Mouse (Mus musculus) hindbrain, embryonic 16.5 days (tissue): ENCODE results near the gene 3110040N11Rik. TPM values are rescaled to one million over a fixed set of nuclear protein-coding genes. Genes with fewer than 3 reads are reported as not detected.

Source experiments
- ATAC-seq: fragments of 200-750 bp; cut with Nextera tagmentation; 2 replicates; pipeline ENCODE4 v1.8.0; 2017; ENCODE audit warnings: moderate TSS enrichment, moderate library complexity
- H3K27ac ChIP-seq: fragments of 300-500 bp; sonication (generic); 2 replicates; pipeline ENCODE4 v1.5.1; 2014; ENCODE audit warnings: low read depth, mild to moderate bottlenecking, control low read depth, low read length, moderate library complexity
- H3K27me3 ChIP-seq: fragments of 300-500 bp; sonication (generic); replicated peaks from 2 replicates; pipeline ENCODE4 v1.6.1; 2014; ENCODE audit warnings: low read length; ENCODE audit not compliant: control insufficient read depth, insufficient read depth
- H3K36me3 ChIP-seq: fragments of 300-500 bp; sonication (generic); 2 replicates; pipeline ENCODE4 v1.6.1; 2014; ENCODE audit warnings: mild to moderate bottlenecking, low read length, moderate library complexity, mixed read lengths; ENCODE audit not compliant: control insufficient read depth, insufficient read depth
- H3K4me1 ChIP-seq: fragments of 300-500 bp; sonication (generic); 2 replicates; pipeline ENCODE4 v1.6.1; 2014; ENCODE audit warnings: low read depth, low read length; ENCODE audit not compliant: control insufficient read depth, insufficient read depth
- H3K4me2 ChIP-seq: fragments of 300-500 bp; sonication (generic); 2 replicates; pipeline ENCODE4 v1.6.1; 2014; ENCODE audit warnings: mild to moderate bottlenecking, low read length, control low read depth, moderate library complexity
- H3K4me3 ChIP-seq: fragments of 300-500 bp; sonication (generic); 2 replicates; pipeline ENCODE4 v1.5.1; 2014; ENCODE audit warnings: mild to moderate bottlenecking, low read length, control low read depth, moderate library complexity
- H3K9ac ChIP-seq: fragments of 300-500 bp; sonication (generic); 2 replicates; pipeline ENCODE4 v1.6.1; 2014; ENCODE audit warnings: low read depth, mild to moderate bottlenecking, control low read depth, low read length, moderate library complexity
- H3K9me3 ChIP-seq: fragments of 300-500 bp; sonication (generic); 2 replicates; pipeline ENCODE4 v1.6.1; 2014; ENCODE audit warnings: mild to moderate bottlenecking, low read length, moderate library complexity; ENCODE audit not compliant: control insufficient read depth
- WGBS: fragments of 180-500 bp; shearing (Covaris S2); extraction: QIAGEN DNeasy Blood & Tissue Kit; methylation state at CpG from one replicate; pipeline ENCODE4 v1.1.7; 2014; 5-methylcytosine and 5-hydroxymethylcytosine counted together
- polyA plus RNA-seq: library from polyadenylated mRNA; unstranded; fragments of >200 nt; fragmentation: Nextera tagmentation; extraction: Ambion mirVana; gene quantifications from 2 replicates; pipeline ENCODE4 v1.2.1, GENCODE M21; 2015

Gene 3110040N11Rik
- polyA plus RNA-seq, 1 experiment from 2014 or later: 50.3 TPM

DNA sequence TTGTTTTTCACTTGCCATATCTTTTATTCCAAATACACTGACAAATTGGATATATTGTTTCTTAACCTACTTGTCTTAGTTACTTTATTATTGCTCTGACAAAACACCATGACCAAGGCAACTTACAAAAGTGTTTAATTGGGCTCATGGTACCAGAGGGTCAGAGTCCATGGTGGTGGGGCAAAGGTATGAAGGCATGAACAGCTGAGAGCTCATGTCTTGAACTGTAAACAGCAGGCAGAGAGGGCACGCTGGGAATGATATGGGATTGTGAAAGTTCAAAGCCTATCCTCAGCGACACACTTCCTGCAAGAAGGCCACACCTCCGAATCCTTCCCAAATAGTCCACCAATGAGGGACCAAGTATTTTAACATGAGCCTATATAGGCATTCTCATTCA is 41.3 kb downstream of the 3110040N11Rik start:
- no peak overlapping the region for H3K4me3 ChIP-seq
- no peak overlapping the region for H3K4me2 ChIP-seq
- no peak for ATAC-seq
- H3K4me1 ChIP-seq: no peaks in the 10 kb centered on the region
- WGBS: 94% methylated on average over 3 of the region's 3 CpGs
- no peaks in the 10 kb centered on the region for H3K27me3 ChIP-seq
- H3K9me3 ChIP-seq: no peaks in the 10 kb centered on the region
- H3K27ac ChIP-seq: no peak overlapping the region
- H3K9ac ChIP-seq: no peak overlapping the region
- H3K36me3 ChIP-seq: no peaks in the 10 kb centered on the region

- WGBS: 72% methylated on average over 4 of the region's 4 CpGs
- H3K4me2 ChIP-seq: no peak overlapping the region
- no peaks in the 10 kb centered on the region for H3K27me3 ChIP-seq
- H3K9ac ChIP-seq: no peak overlapping the region
- H3K36me3 ChIP-seq: no peaks in the 10 kb centered on the region
- H3K27ac ChIP-seq: no peak overlapping the region
- no peaks in the 10 kb centered on the region for H3K4me1 ChIP-seq
- ATAC-seq: no peak
- no peaks in the 10 kb centered on the region for H3K9me3 ChIP-seq
- no peak overlapping the region for H3K4me3 ChIP-seq
These were observed 45.1 kb downstream of the 3110040N11Rik start for GRCm38 (mm10) chr7:81744145-81744544.

DNA sequence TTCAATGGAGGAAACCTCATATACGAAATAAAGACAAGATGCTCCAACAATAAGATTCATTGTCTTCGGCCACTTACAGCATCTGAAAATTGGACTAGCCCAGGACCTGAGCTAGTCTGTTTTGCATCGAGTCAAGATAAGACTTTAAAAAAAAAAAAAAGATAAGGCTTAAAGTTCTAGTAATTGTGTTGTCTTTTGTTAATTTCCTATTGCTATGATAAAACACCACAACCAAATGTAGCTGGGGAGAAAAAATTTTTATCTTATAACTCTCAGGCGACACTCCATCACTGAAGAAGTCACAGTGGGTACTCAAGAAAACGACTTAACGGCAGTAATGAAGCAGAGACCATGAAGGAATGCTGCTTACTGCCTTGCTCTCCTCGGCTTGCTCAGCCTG is 49.3 kb downstream of the 3110040N11Rik start:
- H3K9me3 ChIP-seq: no peaks in the 10 kb centered on the region
- no peaks in the 10 kb centered on the region for H3K36me3 ChIP-seq
- H3K4me3 ChIP-seq: no peak overlapping the region
- H3K4me1 ChIP-seq: no peaks in the 10 kb centered on the region
- no peak overlapping the region for H3K27ac ChIP-seq
- 95% methylated on average over 7 of the region's 7 CpGs for WGBS
- no peak for ATAC-seq
- no peaks in the 10 kb centered on the region for H3K27me3 ChIP-seq
- H3K9ac ChIP-seq: no peak overlapping the region
- H3K4me2 ChIP-seq: no peak overlapping the region

DNA sequence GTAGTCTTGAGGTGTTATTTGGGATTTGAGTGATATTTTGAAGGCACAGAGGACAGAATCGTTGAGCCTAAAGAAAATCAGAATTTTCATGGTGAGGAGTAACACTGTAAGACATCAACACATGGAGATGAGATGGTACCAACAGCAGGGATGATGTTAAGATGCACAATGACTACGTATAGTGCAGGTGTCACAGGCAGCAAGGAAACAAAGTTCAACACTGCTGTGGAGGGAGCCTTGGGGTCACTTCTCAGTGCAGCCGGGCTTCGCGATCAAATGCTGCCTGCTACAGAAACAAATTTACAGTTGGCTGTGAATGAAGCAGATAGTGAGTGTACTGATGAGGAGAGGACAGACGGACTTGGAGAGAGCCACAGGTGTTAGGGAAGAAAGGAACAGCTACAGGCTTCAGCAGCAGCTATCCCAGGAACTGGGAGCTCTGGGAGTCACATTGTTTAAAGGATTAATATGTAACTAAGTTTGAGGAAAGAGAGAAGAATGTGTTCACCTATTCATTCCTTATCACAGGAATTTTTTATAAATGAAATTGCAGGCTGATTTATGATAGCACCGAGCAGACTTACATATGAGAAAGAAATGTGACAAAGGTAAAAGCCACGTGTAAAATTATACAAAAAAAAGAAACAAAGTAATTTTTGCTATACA is 50.4 kb downstream of the 3110040N11Rik start:
- WGBS: 83% methylated on average over 8 of the region's 8 CpGs
- H3K27ac ChIP-seq: no peak overlapping the region
- H3K36me3 ChIP-seq: no peaks in the 10 kb centered on the region
- H3K4me3 ChIP-seq: no peak overlapping the region
- H3K9ac ChIP-seq: no peak overlapping the region
- H3K4me2 ChIP-seq: no peak overlapping the region
- H3K4me1 ChIP-seq: no peaks in the 10 kb centered on the region
- H3K27me3 ChIP-seq: no peaks in the 10 kb centered on the region
- no peak for ATAC-seq
- no peaks in the 10 kb centered on the region for H3K9me3 ChIP-seq

GRCm38 (mm10) chr7:81735300-81736048 is 53.8 kb downstream of the 3110040N11Rik start:
- H3K4me2 ChIP-seq: no peak overlapping the region
- no peaks in the 10 kb centered on the region for H3K27me3 ChIP-seq
- H3K9me3 ChIP-seq: no peaks in the 10 kb centered on the region
- H3K4me1 ChIP-seq: no peaks in the 10 kb centered on the region
- H3K9ac ChIP-seq: no peak overlapping the region
- 67% methylated on average over 9 of the region's 9 CpGs for WGBS
- H3K27ac ChIP-seq: no peak overlapping the region
- H3K4me3 ChIP-seq: no peak overlapping the region
- H3K36me3 ChIP-seq: no peaks in the 10 kb centered on the region
- ATAC-seq: no peak

- WGBS: 87% methylated on average over 12 of the region's 12 CpGs
- H3K4me1 ChIP-seq: no peaks in the 10 kb centered on the region
- ATAC-seq: no peak
These were observed 56.8 kb downstream of the 3110040N11Rik start for GRCm38 (mm10) chr7:81732183-81733089.

More at GRCm38 (mm10) chr7:81732183-81733089, 56.8 kb downstream of the 3110040N11Rik start:
- Histone ChIP-seq H3K9ac (no peak overlapping the region), H3K27ac (no peak overlapping the region), H3K36me3 (no peaks in the 10 kb centered on the region), H3K27me3 (no peaks in the 10 kb centered on the region), H3K4me2 (no peak overlapping the region), H3K4me3 (no peak overlapping the region), H3K9me3 (no peaks in the 10 kb centered on the region)

Other genes with a start within 250 kb of the 3110040N11Rik start
- gene Fsd2, start 222.5 kb downstream of the 3110040N11Rik start, polyA plus RNA-seq: 0.15 and 0.57 TPM in 2 replicates
- 2.0 and 6.0 TPM in 2 replicates for gene Whamm, start 218.2 kb downstream of the 3110040N11Rik start, polyA plus RNA-seq
- 23.5 and 26.3 TPM in 2 replicates for gene Homer2, start 82.0 kb downstream of the 3110040N11Rik start, polyA plus RNA-seq
- 135 and 145 TPM in 2 replicates for gene Ramac, start 26.6 kb downstream of the 3110040N11Rik start, polyA plus RNA-seq
- 80.6 and 91.0 TPM in 2 replicates for gene Btbd1, start 40.0 kb upstream of the 3110040N11Rik start, polyA plus RNA-seq
- gene Gm10160, start 66.3 kb upstream of the 3110040N11Rik start, polyA plus RNA-seq: not detected in 2 replicates
- 9.0 and 13.0 TPM in 2 replicates for gene Tm6sf1, start 69.5 kb upstream of the 3110040N11Rik start, polyA plus RNA-seq
- gene Hdgfl3, start 145.0 kb upstream of the 3110040N11Rik start, polyA plus RNA-seq: 47.6 and 49.5 TPM in 2 replicates
- 0.20 and 0.41 TPM in 2 replicates for gene Bnc1, start 202.8 kb upstream of the 3110040N11Rik start, polyA plus RNA-seq